ENCODE assay signal across 11 mouse cellular contexts in the genomic region with DNA sequence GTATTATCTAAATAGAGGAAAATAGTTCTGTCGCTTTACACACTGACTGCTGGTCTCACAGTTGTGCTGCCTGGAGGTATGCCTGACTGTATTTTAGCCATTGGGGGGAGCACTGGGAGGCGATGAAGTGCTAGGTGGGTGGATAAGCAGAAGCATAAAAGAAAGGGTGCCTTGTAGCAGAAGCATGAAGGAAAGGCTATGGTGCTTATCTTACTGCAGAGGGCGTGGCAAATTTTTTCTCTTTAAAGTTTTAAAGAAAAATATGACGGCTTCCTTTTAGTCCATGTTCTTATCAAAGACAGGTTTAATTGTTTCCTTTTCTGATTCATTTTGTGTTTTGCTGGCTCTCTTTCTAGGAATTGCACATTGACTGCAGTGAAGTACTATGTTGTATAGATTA.
DNase-seq lines count a peak whose midpoint lies in the region; ATAC-seq lines count a peak whose summit lies in the region.
"Had no signal": no experiment of that assay in that cellular context is flagged by ENCODE, and none has a peak within 500 bp of the region (broad histone marks: within the 10 kb centered on the region; RNA-seq: fewer than 3 reads in every experiment).

No protein-coding gene starts in this region.

- H3K36me3 ChIP-seq in liver, embryonic 12.5 days: peaks cover under 1% of the 10 kb centered on the region; the same call in 1 of the 2 replicates

- H3K9me3 ChIP-seq in liver, embryonic 12.5 days (replicated peaks): no peaks in the 10 kb centered on the region

- 35% methylated on average over 4 of the region's 4 CpGs for WGBS in liver, embryonic 12.5 days (ENCODE audit: insufficient replicate concordance)

- no peak overlapping the region for H3K27ac ChIP-seq in liver, embryonic 12.5 days

- DNase-seq in frontal cortex, adult 2 months (ENCODE audit: extremely low spot score in 1 of 2, low spot score in 1 of 2): peak; percentile 17 to 57
- DNase-seq in frontal cortex, postnatal 10 days (ENCODE audit: low spot score in 2 of 2): no peak
- DNase-seq in right cerebral cortex, adult 2 months (ENCODE audit: low spot score in 2 of 2): peak; percentile 33 to 44
- DNase-seq in right cerebral cortex, postnatal 14 days: no peak
- no peak for DNase-seq in kidney, postnatal 25 days
- DNase-seq in B cell, adult 2 months: no peak
- DNase-seq in layer of hippocampus, adult 9-10 months (ENCODE audit: low spot score): no peak
- DNase-seq: gastrocnemius, postnatal 14 days; heart, postnatal 4 days had no signal

- H3K9ac ChIP-seq in liver, embryonic 12.5 days: no peak overlapping the region

- no peak overlapping the region for H3K4me3 ChIP-seq in liver, embryonic 12.5 days

- no peaks in the 10 kb centered on the region for H3K27me3 ChIP-seq in liver, embryonic 12.5 days (replicated peaks)
- H3K27me3 ChIP-seq: CH12.LX had no signal

- ATAC-seq in liver, embryonic 12.5 days: peak; percentile 54; the same call in 1 of the 2 replicates

- H3K4me2 ChIP-seq in liver, embryonic 12.5 days: 0 out of 2 replicates have a peak overlapping the region, but pooled peaks have one; percentile 10

- peaks cover 30% of the 10 kb centered on the region for H3K4me1 ChIP-seq in liver, embryonic 12.5 days

Comparison
In these comparisons a context has a peak if more than half of its experiments do, and no peak if none do; other contexts are left out.
1. DNase-seq: peak in frontal cortex, adult 2 months (2 of 2) and right cerebral cortex, adult 2 months (2 of 2); none in frontal cortex, postnatal 10 days (0 of 2), right cerebral cortex, postnatal 14 days (single experiment), kidney, postnatal 25 days (0 of 2), B cell, adult 2 months (0 of 2) and layer of hippocampus, adult 9-10 months (single experiment).